Mouse (Mus musculus) limb, embryonic 15.5 days (tissue): ENCODE results near the gene 1700025F22Rik. TPM values are rescaled to one million over a fixed set of nuclear protein-coding genes. Genes with fewer than 3 reads are reported as not detected.
A peak's percentile ranks its signal among the peaks of the same experiment; 100 is the strongest.
"Not testable (repeated sequence)": the region's sequence is repeated elsewhere in the genome, so short reads cannot be mapped to it uniquely, and the experiment has no call there.

Source experiments
- ATAC-seq: fragments of 200-750 bp; cut with Nextera tagmentation; 2 replicates; pipeline ENCODE4 v1.8.0; 2017; ENCODE audit warnings: low read depth, moderate TSS enrichment; ENCODE audit not compliant: insufficient number of reproducible peaks, low FRiP score, low TSS enrichment
- H3K27ac ChIP-seq: fragments of 300-500 bp; sonication (generic); 2 replicates; pipeline ENCODE4 v1.5.1; 2015; ENCODE audit warnings: moderate library complexity, mild to moderate bottlenecking, inconsistent platforms
- H3K27me3 ChIP-seq: fragments of 300-500 bp; sonication (generic); 2 replicates; pipeline ENCODE4 v1.6.1; 2015; ENCODE audit warnings: inconsistent platforms
- H3K36me3 ChIP-seq: fragments of 300-500 bp; sonication (generic); 2 replicates; pipeline ENCODE4 v1.6.1; 2015; ENCODE audit warnings: inconsistent platforms
- H3K4me1 ChIP-seq: fragments of 300-500 bp; sonication (generic); 2 replicates; pipeline ENCODE4 v1.6.1; 2015; ENCODE audit warnings: inconsistent platforms
- H3K4me2 ChIP-seq: fragments of 300-500 bp; sonication (generic); 2 replicates; pipeline ENCODE4 v1.6.1; 2015; ENCODE audit warnings: mild to moderate bottlenecking, inconsistent platforms
- H3K4me3 ChIP-seq: fragments of 300-500 bp; sonication (generic); 2 replicates; pipeline ENCODE4 v1.5.1; 2015; ENCODE audit warnings: mild to moderate bottlenecking, inconsistent platforms
- H3K9ac ChIP-seq: fragments of 300-500 bp; sonication (generic); 2 replicates; pipeline ENCODE4 v1.6.1; 2015; ENCODE audit warnings: inconsistent platforms
- H3K9me3 ChIP-seq: fragments of 300-500 bp; sonication (generic); 2 replicates; pipeline ENCODE4 v1.6.1; 2016; ENCODE audit warnings: inconsistent platforms
- WGBS: fragments of 180-500 bp; shearing (Covaris S2); methylation state at CpG from one replicate; pipeline ENCODE4 v1.1.7; 2015; 5-methylcytosine and 5-hydroxymethylcytosine counted together
- polyA plus RNA-seq: library from polyadenylated mRNA; unstranded; fragments of >200 nt; fragmentation: Nextera tagmentation; extraction: Ambion mirVana; gene quantifications from 2 replicates; pipeline ENCODE4 v1.2.1, GENCODE M21; 2015

Gene 1700025F22Rik
- polyA plus RNA-seq, 1 experiment from 2014 or later, result not detected

DNA sequence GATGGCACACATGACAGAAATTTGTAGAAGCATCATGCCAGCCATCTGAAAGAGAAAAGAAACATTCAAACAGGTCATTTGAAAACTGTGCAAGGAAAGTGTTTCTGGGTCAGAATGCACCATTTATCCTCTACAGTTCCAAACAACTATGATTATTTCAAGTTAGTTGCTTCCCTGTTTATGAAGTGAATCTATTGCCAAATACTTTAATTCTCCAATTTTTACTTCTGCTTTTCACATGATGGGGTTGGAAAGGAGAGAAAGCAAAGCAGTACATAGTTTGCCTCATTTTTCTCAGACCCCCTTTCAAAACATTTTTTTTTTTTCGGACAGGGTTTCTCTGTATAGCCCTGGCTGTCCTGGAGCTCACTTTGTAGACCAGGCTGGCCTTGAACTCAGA, 63.2 kb downstream of the 1700025F22Rik start:
- Histone ChIP-seq H3K27me3 (no peaks in the 10 kb centered on the region), H3K9ac (no peak overlapping the region), H3K27ac (no peak overlapping the region), H3K4me1 (no peaks in the 10 kb centered on the region), H3K9me3 (no peaks in the 10 kb centered on the region), H3K4me2 (no peak overlapping the region), H3K4me3 (no peak overlapping the region), H3K36me3 (no peaks in the 10 kb centered on the region)
- WGBS, result 76% methylated on average over 1 of the region's 1 CpGs
- no peak for ATAC-seq

DNA sequence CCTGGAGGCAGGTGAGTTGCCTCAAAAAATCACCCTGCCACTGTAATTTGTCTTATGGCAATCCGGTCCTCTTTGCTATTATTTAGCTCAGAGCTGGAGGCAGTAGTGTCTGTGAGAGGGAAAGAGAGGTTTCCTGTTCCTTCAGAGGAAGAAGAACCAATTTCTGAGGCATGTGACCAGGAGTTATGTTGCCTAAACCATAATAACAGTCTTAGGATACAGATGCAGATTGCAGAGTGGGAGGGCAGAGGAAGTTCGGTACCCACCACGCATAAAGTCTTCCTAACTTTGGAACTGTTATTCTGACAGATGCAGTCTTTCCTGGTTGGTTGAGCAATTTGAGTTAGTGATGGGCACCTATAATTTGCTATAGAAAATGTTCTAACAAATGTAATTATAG, 66.7 kb downstream of the 1700025F22Rik start:
- H3K27me3 ChIP-seq, result 0 out of 2 replicates have a peak, but pooled peaks cover 5% of the 10 kb centered on the region
- H3K4me1 ChIP-seq, result no peaks in the 10 kb centered on the region
- whole genome bisulfite sequencing, result 73% methylated on average over 3 of the region's 3 CpGs
- H3K4me2 ChIP-seq, result no peak overlapping the region
- ATAC-seq, result no peak
- H3K36me3 ChIP-seq, result no peaks in the 10 kb centered on the region
- no peak overlapping the region for H3K9ac ChIP-seq
- no peaks in the 10 kb centered on the region for H3K9me3 ChIP-seq
- no peak overlapping the region for H3K27ac ChIP-seq
- H3K4me3 ChIP-seq, result no peak overlapping the region

DNA sequence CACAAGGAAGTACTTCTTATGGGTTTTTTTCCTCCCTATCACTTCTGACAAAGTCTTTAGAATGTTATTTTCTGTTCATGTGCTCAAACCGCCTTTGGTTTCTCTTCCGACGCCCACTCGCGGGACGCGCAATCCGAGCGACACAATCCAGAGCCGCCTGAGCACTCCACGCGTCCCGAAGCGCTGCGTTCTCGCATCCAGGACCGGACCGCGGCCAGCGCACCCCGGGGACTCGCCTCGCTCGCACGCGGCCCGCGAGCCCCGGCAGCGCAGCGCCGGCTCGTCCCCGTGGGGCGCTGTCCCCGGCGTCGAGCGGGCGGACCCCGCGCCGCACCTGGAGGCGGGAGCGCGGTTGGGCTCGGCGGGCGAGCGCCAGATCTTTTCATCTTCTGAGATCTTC, 73.0 kb downstream of the 1700025F22Rik start:
- H3K36me3 ChIP-seq, H3K9me3 ChIP-seq, H3K4me1 ChIP-seq, H3K27ac ChIP-seq, H3K9ac ChIP-seq, ATAC-seq, H3K27me3 ChIP-seq: not testable (repeated sequence)
- Histone ChIP-seq H3K4me2 (peak overlapping the region; percentile 51), H3K4me3 (peak overlapping the region; percentile 34)
- 1% methylated on average over 50 of the region's 50 CpGs for WGBS

Other genes with a start within 250 kb of the 1700025F22Rik start
- gene Zp1, start 244.7 kb downstream of the 1700025F22Rik start, polyA plus RNA-seq, result not detected in 2 replicates
- 0.09 TPM in 1 of 2 replicates, not detected in the other for gene Ptgdr2, start 228.2 kb downstream of the 1700025F22Rik start, polyA plus RNA-seq
- 25.4 and 28.7 TPM in 2 replicates for gene Ccdc86, start 216.1 kb downstream of the 1700025F22Rik start, polyA plus RNA-seq
- gene Ms4a10, start 190.7 kb downstream of the 1700025F22Rik start, polyA plus RNA-seq, result 0.35 and 0.73 TPM in 2 replicates
- gene Ms4a15, start 172.1 kb downstream of the 1700025F22Rik start, polyA plus RNA-seq, result not detected in 2 replicates
- not detected in 2 replicates for gene Ms4a18, start 147.3 kb downstream of the 1700025F22Rik start, polyA plus RNA-seq
- gene Ms4a8a, start 84.2 kb downstream of the 1700025F22Rik start, polyA plus RNA-seq, result not detected in 2 replicates
- not detected in 2 replicates for gene 1700017D01Rik, start 34.4 kb downstream of the 1700025F22Rik start, polyA plus RNA-seq
- gene Ms4a13, start 31.4 kb upstream of the 1700025F22Rik start, polyA plus RNA-seq, result not detected in 2 replicates
- gene Ms4a12, start 67.1 kb upstream of the 1700025F22Rik start, polyA plus RNA-seq, result not detected in 2 replicates
- not detected in 2 replicates for gene Ms4a1, start 100.9 kb upstream of the 1700025F22Rik start, polyA plus RNA-seq
- not detected in 2 replicates for gene Ms4a5, start 118.6 kb upstream of the 1700025F22Rik start, polyA plus RNA-seq
- 0.05 and 0.06 TPM in 2 replicates for gene Ms4a14, start 149.1 kb upstream of the 1700025F22Rik start, polyA plus RNA-seq
- gene Ms4a7, start 170.8 kb upstream of the 1700025F22Rik start, polyA plus RNA-seq, result 9.4 and 9.8 TPM in 2 replicates
- 12.4 and 16.0 TPM in 2 replicates for gene Ms4a4a, start 210.2 kb upstream of the 1700025F22Rik start, polyA plus RNA-seq
- 0.93 and 2.8 TPM in 2 replicates for gene Ms4a4c, start 239.4 kb upstream of the 1700025F22Rik start, polyA plus RNA-seq